Mouse (Mus musculus): Measurements from ENCODE around the gene Nav3. TPM values are rescaled to one million over a fixed set of nuclear protein-coding genes. Genes with fewer than 3 reads are reported as not detected.

Gene Nav3
- polyA plus RNA-seq (2012; rRNA removed): 6.5 and 7.0 TPM in 2 replicates

DNA sequence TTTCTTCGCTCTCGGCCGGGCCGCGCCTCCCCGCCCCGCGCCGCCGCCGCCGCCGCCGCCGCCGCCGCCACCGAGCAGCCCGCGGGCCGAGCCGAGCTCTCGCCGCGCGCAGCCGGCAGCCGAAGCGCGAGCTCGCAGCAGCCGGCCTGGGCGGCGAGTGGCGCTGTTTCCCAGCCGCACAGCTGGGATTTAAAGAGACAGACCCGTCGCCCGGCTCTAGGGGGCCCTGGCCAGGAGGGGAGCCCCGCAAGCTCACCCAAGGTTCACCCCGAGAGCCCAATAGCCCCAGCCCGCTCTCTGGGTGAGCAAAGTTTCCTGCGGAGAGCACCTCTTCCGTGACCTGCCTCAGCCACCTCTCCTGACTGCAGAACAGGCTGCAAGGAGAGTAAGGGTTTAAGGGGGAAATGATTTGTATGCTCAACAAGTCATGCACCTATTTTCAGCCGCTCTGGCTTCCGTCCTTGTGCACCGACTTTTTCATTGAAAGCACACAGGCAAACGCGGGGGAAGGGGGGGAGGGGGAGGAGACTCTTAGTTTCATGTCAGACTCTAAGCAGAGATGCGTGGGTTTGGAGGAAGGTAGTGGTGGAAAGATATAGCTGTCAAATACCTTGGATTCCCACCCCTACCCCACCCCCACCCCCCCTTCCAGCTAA is at the start of gene Nav3:
Gene Nav3 (minus strand): TSS at position 367 of the 656 bp plus-strand sequence.

